Mouse (Mus musculus) MEL (cell line): ENCODE measurements at regions not wholly inside any gene's neighbourhood (a gene's known extent, or its start where the extent isn't known, plus 50 kb on each side); places are given as distances from the start of the nearest gene placed in this dataset.

Experiments used
- DNase-seq: peaks from one replicate; pipeline ENCODE4 v3.0.0; 2011; ENCODE audit warnings: low read depth, low spot score
- H3K27ac ChIP-seq: 2 replicates; pipeline ENCODE4 v1.5.1; 2012; ENCODE audit warnings: low read depth, mild to moderate bottlenecking, control low read depth, low read length, moderate library complexity; ENCODE audit not compliant: control insufficient read depth
- H3K27me3 ChIP-seq, 2 experiments: fragments of 150-350 bp in 1 of 2; sonication (generic) in 1 of 2; 2 replicates each; pipeline ENCODE4 v1.6.1; 2012; ENCODE audit warnings: low read length in 2 of 2, mild to moderate bottlenecking in 2 of 2, improper control_type of control experiment in 1 of 2, moderate library complexity in 1 of 2; ENCODE audit not compliant: insufficient read depth in 2 of 2, control insufficient read depth in 1 of 2
- H3K36me3 ChIP-seq, 2 experiments: 2 replicates each; pipeline ENCODE4 v1.6.1; 2012 to 2014; ENCODE audit warnings: low read length in 2 of 2, improper control_type of control experiment in 1 of 2, inconsistent platforms in 1 of 2, mild to moderate bottlenecking in 1 of 2; ENCODE audit not compliant: insufficient read depth in 2 of 2, control insufficient read depth in 1 of 2
- H3K4me1 ChIP-seq, 2 experiments: fragments of 150-350 bp in 1 of 2; sonication (generic) in 1 of 2; 2 replicates each; pipeline ENCODE4 v1.6.1; 2012; ENCODE audit warnings: low read length in 2 of 2, improper control_type of control experiment in 1 of 2, mild to moderate bottlenecking in 1 of 2; ENCODE audit not compliant: insufficient read depth in 2 of 2, control insufficient read depth in 1 of 2
- H3K4me3 ChIP-seq, 2 experiments: fragments of 150-350 bp in 1 of 2; sonication (generic) in 1 of 2; 2 replicates each; pipeline ENCODE4 v1.5.1; 2012; ENCODE audit warnings: low read depth in 2 of 2, low read length in 2 of 2, mild to moderate bottlenecking in 2 of 2, moderate library complexity in 2 of 2, control low read depth in 1 of 2, improper control_type of control experiment in 1 of 2; ENCODE audit not compliant: control insufficient read depth in 1 of 2, insufficient read depth in 1 of 2
- H3K79me2 ChIP-seq: 2 replicates; pipeline ENCODE4 v1.6.1; 2012; ENCODE audit warnings: mild to moderate bottlenecking, low read length, moderate library complexity; ENCODE audit not compliant: control insufficient read depth, poor library complexity, insufficient read depth
- H3K9ac ChIP-seq: 2 replicates; pipeline ENCODE4 v1.6.1; 2012; ENCODE audit warnings: low read depth, mild to moderate bottlenecking, control low read depth, low read length, moderate library complexity; ENCODE audit not compliant: control insufficient read depth, poor library complexity, severe bottlenecking
- H3K9me3 ChIP-seq: fragments of 150-350 bp; sonication (generic); replicated peaks from 2 replicates; pipeline ENCODE4 v1.6.1; 2012; ENCODE audit warnings: mild to moderate bottlenecking, low read length, improper control_type of control experiment, moderate library complexity; ENCODE audit not compliant: insufficient read depth
- BHLHE40 ChIP-seq: IDR thresholded peaks from 2 replicates; pipeline ENCODE4 v1.6.1; 2012; ENCODE audit warnings: low read depth, mild to moderate bottlenecking, inconsistent platforms, low read length, improper control_type of control experiment, borderline replicate concordance
- CTCF ChIP-seq, 3 experiments: IDR thresholded peaks in 2 of 3; conservative IDR thresholded peaks in 1 of 3; 2 replicates each; pipeline ENCODE4 v1.5.1; 2011 to 2012; ENCODE audit warnings: low read length in 3 of 3, low read depth in 2 of 3, mild to moderate bottlenecking in 2 of 3, improper control_type of control experiment in 1 of 3, inconsistent platforms in 1 of 3, mixed read lengths in 1 of 3, moderate library complexity in 1 of 3; ENCODE audit not compliant: control insufficient read depth in 1 of 3, insufficient read depth in 1 of 3, poor library complexity in 1 of 3, severe bottlenecking in 1 of 3
- ELF1 ChIP-seq: IDR thresholded peaks from 2 replicates; pipeline ENCODE4 v1.6.1; 2014; ENCODE audit warnings: low read depth, mild to moderate bottlenecking, inconsistent platforms, low read length, improper control_type of control experiment, moderate library complexity
- EP300 ChIP-seq, 2 experiments: IDR thresholded peaks; 2 replicates each; pipeline ENCODE4 v1.6.1; 2011; ENCODE audit warnings: improper control_type of control experiment in 2 of 2, low read length in 2 of 2, low read depth in 1 of 2, mild to moderate bottlenecking in 1 of 2
- ETS1 ChIP-seq: IDR thresholded peaks from 2 replicates; pipeline ENCODE4 v1.6.1; 2012; ENCODE audit warnings: low read depth, mild to moderate bottlenecking, inconsistent platforms, low read length, improper control_type of control experiment, moderate library complexity
- GATA1 ChIP-seq: IDR thresholded peaks from 2 replicates; pipeline ENCODE4 v1.6.1; 2011; ENCODE audit warnings: low read depth, low read length, improper control_type of control experiment
- HCFC1 ChIP-seq: IDR thresholded peaks from 2 replicates; pipeline ENCODE4 v1.6.1; 2012; ENCODE audit warnings: low read depth, mild to moderate bottlenecking, inconsistent platforms, low read length, improper control_type of control experiment, moderate library complexity
- JUND ChIP-seq: IDR thresholded peaks from 2 replicates; pipeline ENCODE4 v1.6.1; 2011; ENCODE audit warnings: low read depth, mild to moderate bottlenecking, improper control_type of control experiment, low read length
- MAX ChIP-seq: IDR thresholded peaks from 2 replicates; pipeline ENCODE4 v1.6.1; 2011; ENCODE audit warnings: low read length, improper control_type of control experiment
- MYB ChIP-seq: IDR thresholded peaks from 2 replicates; pipeline ENCODE4 v1.6.1; 2011; ENCODE audit warnings: mild to moderate bottlenecking, low read depth, low read length, improper control_type of control experiment
- MYC ChIP-seq: IDR thresholded peaks from 2 replicates; pipeline ENCODE4 v1.6.1; 2011; ENCODE audit warnings: low read depth, mild to moderate bottlenecking, low read length, improper control_type of control experiment, moderate library complexity
- NELFE ChIP-seq: IDR thresholded peaks from 2 replicates; pipeline ENCODE4 v1.6.1; 2011; ENCODE audit warnings: low read depth, low read length, improper control_type of control experiment
- POLR2A ChIP-seq, 2 experiments: IDR thresholded peaks; 2 replicates each; pipeline ENCODE4 v1.6.1; 2011 to 2012; ENCODE audit warnings: low read length in 2 of 2, mild to moderate bottlenecking in 2 of 2, control low read depth in 1 of 2, improper control_type of control experiment in 1 of 2, low read depth in 1 of 2, moderate library complexity in 1 of 2; ENCODE audit not compliant: control insufficient read depth in 1 of 2, insufficient read depth in 1 of 2, poor library complexity in 1 of 2
- POLR2AphosphoS2 ChIP-seq: IDR thresholded peaks from 2 replicates; pipeline ENCODE4 v1.6.1; 2011; ENCODE audit warnings: low read length, improper control_type of control experiment
- POLR2AphosphoS5 ChIP-seq: IDR thresholded peaks from 2 replicates; pipeline ENCODE4 v1.6.1; 2012; ENCODE audit warnings: low read depth, borderline replicate concordance, mild to moderate bottlenecking, inconsistent platforms, low read length, moderate library complexity, mixed read lengths
- SIN3A ChIP-seq: IDR thresholded peaks from 2 replicates; pipeline ENCODE4 v1.6.1; 2012; ENCODE audit warnings: low read length, improper control_type of control experiment, inconsistent platforms
- TBP ChIP-seq: IDR thresholded peaks from 2 replicates; pipeline ENCODE4 v1.8.0; 2011; ENCODE audit warnings: low read depth, low read length, improper control_type of control experiment
- UBTF ChIP-seq: IDR thresholded peaks from 2 replicates; pipeline ENCODE4 v1.6.1; 2012; ENCODE audit warnings: low read depth, mild to moderate bottlenecking, inconsistent platforms, low read length, improper control_type of control experiment, moderate library complexity, borderline replicate concordance; ENCODE audit not compliant: insufficient read depth
- ZC3H11A ChIP-seq: IDR thresholded peaks from 2 replicates; pipeline ENCODE4 v1.6.1; 2012; ENCODE audit warnings: low read depth, mild to moderate bottlenecking, inconsistent platforms, low read length, improper control_type of control experiment
- ZKSCAN1 ChIP-seq: IDR thresholded peaks from 2 replicates; pipeline ENCODE4 v1.6.1; 2012; ENCODE audit warnings: low read depth, mild to moderate bottlenecking, inconsistent platforms, low read length, improper control_type of control experiment, moderate library complexity
- ZNF384 ChIP-seq: IDR thresholded peaks from 2 replicates; pipeline ENCODE4 v1.6.1; 2012; ENCODE audit warnings: low read depth, mild to moderate bottlenecking, inconsistent platforms, low read length, improper control_type of control experiment

DNA sequence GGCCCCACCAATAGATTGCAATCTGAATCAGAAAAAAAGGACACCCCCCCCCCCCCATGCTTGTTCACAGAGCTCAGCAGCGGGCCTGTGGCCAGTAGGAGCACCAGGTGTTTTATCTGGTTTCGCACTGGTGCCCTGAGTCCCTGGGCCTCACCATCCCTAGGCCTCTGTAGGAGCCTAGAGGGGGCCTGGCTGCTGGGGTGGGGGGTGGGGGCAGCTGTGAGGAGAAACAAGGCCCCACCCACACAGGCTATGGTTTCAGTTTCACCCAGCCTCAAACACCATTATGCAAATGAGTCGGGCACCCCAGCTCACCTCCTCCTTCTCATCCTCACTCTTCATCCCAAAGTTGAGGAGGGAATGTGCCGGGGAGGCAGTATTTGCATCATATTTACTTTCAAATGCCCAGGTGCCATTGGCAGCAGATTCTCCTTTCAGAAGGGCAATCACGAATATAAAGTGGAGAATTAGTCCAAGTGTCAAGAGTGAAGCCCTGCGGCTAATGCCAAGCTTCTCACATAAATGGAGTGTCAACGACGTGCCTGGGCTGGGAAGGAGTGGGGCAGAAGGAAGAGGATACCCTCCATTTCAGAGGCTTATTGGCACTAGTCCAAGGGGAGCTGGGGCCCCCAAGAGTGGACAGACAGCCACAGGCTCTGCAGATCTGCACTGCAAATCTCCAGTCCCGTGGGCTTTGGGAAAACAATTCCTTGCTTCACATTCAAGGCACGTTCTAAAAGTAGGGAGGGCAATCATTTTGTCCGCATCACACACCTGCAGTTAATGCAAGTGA, 187.7 kb upstream of the Spdye4c start:
- Histone ChIP-seq H3K4me3 (no peak overlapping the region), H3K79me2 (0 out of 2 replicates have a peak, but pooled peaks cover 1% of the 10 kb centered on the region), H3K9ac (no peak overlapping the region), H3K4me1 (peaks cover 2% of the 10 kb centered on the region in 2 experiments; a peak in 2 of 4 replicates), H3K9me3 (no peaks in the 10 kb centered on the region), H3K27me3 (no peaks in the 10 kb centered on the region), H3K27ac (no peak overlapping the region), H3K36me3 (peaks cover 0 to 2% of the 10 kb centered on the region in 2 experiments; a peak in 2 of 4 replicates)
- DNase-seq, result no peak
- no peak for TF ChIP-seq HCFC1
- TF ChIP-seq ETS1, result no peak
- no peak for TF ChIP-seq ZNF384
- TF ChIP-seq TBP, result no peak
- no peak for TF ChIP-seq ZKSCAN1
- no peak for TF ChIP-seq MYB
- no peak for TF ChIP-seq POLR2AphosphoS5
- no peak for TF ChIP-seq SIN3A
- TF ChIP-seq POLR2A (IDR thresholded peaks at IDR 0.05; ENCODE audit: control insufficient read depth in 1 of 2, insufficient read depth in 1 of 2, low read depth in 1 of 2, low read length in 2 of 2, poor library complexity in 1 of 2), result no peak
- no peak for TF ChIP-seq NELFE
- TF ChIP-seq ZC3H11A, result no peak
- TF ChIP-seq UBTF, result no peak

DNA sequence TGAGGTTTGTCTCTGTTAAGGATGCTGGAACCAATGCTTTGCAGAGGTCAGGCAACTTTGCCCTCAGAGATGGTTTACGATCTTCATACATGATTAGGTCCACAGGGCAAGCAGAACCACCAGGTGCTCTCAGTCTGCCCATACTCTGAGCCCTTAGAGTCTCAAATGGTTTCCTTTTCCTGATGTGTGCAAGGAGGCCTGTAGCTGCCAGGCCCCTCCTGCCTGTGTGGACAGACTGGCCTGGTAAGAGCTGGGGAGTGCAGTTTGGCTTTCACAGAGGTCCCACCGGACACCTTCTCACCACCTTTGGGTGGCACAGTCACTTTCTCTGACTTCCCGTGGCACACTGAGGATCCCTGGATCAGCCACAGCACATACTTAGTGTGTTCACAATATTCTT, 186.6 kb upstream of the Spdye4c start:
- Histone ChIP-seq H3K4me1 (peaks cover 2% of the 10 kb centered on the region in 2 experiments; a peak in 2 of 4 replicates), H3K9ac (no peak overlapping the region), H3K9me3 (no peaks in the 10 kb centered on the region), H3K4me3 (no peak overlapping the region), H3K79me2 (0 out of 2 replicates have a peak, but pooled peaks cover 1% of the 10 kb centered on the region), H3K27ac (no peak overlapping the region), H3K27me3 (no peaks in the 10 kb centered on the region), H3K36me3 (peaks cover 0 to 2% of the 10 kb centered on the region in 2 experiments; a peak in 2 of 4 replicates)
- DNase-seq, result no peak
- TF ChIP-seq GATA1 (no peak), ZC3H11A (no peak), POLR2AphosphoS2 (no peak), MYB (no peak), CTCF (IDR thresholded peaks at IDR 0.05 in 2 of 3, conservative IDR thresholded peaks at IDR 0.05 in 1 of 3; ENCODE audit: control insufficient read depth in 1 of 3, insufficient read depth in 1 of 3, low read depth in 2 of 3, low read length in 3 of 3, poor library complexity in 1 of 3, severe bottlenecking in 1 of 3) (no peak), POLR2AphosphoS5 (no peak), BHLHE40 (no peak), ELF1 (no peak), ZNF384 (no peak), MAX (no peak), JUND (no peak), EP300 (IDR thresholded peaks at IDR 0.05; ENCODE audit: low read depth in 1 of 2, low read length in 2 of 2) (no peak), MYC (no peak), ZKSCAN1 (no peak)
